Mouse (Mus musculus): ENCODE results near the gene Slc23a3. TPM values are rescaled to one million over a fixed set of nuclear protein-coding genes. Genes with fewer than 3 reads are reported as not detected.

Gene Slc23a3
- not detected in 2 replicates for polyA plus RNA-seq (2015; fragmentation: Nextera tagmentation; extraction: Ambion mirVana)

DNA sequence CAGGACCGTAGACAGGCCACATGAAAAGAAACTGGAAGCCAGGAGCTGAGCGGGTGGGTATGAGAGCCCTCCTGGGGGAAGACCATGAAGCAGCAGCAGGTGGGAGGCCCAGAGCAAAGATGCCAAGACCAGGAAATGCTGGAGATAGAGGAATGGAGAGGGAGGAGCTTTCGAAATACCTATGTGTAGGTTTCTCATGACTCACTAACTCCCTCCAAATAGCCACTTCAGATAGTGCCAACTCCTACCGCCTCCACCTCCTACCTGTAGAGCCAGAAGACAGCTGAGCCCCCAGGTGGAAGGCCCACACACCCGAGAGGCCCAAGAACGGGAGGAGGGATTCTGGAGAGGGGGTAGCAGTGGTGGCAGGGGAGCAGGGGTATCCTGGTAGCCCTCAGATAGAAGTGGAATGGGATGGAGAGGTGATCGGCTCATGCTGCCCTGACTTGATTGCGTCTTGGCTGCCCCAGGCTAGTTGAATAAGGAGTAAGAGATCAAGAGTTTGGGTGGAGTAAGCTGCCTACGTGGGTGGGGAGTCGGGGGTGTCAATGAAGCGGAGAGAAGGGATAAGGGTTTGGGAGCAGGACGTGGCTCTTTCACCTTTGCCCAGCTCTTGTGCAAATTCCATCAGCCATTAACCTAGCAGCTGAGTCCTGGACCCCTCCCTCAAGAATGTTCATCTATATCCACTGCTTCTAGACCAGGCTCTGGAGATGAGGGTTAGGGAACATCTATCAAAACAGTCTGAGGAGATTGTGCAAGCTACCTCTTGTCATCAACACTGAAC is at the start of gene Slc23a3:
Slc23a3 (minus strand) TSS at position 470 of the 787 bp plus-strand sequence.
- Histone ChIP-seq H3K4me2 (ENCODE audit: low read length) (no peak within 1 kb of the TSS), H3K4me1 (ENCODE audit: control insufficient read depth, insufficient read depth, low read length) (no peaks in the 10 kb centered on the region), H3K4me3 (ENCODE audit: low read depth, low read length) (no peak within 1 kb of the TSS), H3K27ac (ENCODE audit: low read length) (no peak within 1 kb of the TSS), H3K9me3 (replicated peaks; ENCODE audit: control insufficient read depth, low read length, poor library complexity, severe bottlenecking) (no peaks in the 10 kb centered on the region), H3K9ac (ENCODE audit: low read depth, low read length) (no peak within 1 kb of the TSS), H3K36me3 (ENCODE audit: control insufficient read depth, insufficient read depth, low read length) (peaks cover 21% of the 10 kb centered on the region), H3K27me3 (ENCODE audit: control insufficient read depth, insufficient read depth, low read depth, low read length) (no peaks in the 10 kb centered on the region)
- ATAC-seq, result no peak
- 68% methylated on average over 12 of the region's 12 CpGs for WGBS

DNA sequence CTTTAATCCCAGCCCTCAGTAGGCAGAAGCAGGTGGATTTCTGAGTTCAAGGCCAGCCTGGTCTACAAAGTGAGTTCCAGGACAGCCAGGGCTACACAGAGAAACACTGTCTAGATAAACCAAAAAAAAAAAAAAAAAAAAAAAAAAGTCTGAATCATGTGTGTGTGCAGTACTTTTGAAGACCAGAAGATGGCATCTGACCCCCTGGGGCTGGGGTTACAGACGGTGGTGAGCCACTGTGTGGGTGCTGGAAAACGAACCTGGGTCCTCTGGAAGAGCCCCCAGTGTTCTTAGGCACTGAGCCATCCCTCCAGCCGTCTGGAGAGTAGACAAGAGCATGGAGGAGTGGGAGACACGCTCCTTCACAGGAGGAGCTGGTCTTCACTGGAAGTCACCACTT is 48.5 kb upstream of the Slc23a3 start:
- H3K27ac ChIP-seq (ENCODE audit: low read length), result no peak overlapping the region
- H3K27me3 ChIP-seq (ENCODE audit: control insufficient read depth, insufficient read depth, low read depth, low read length), result no peaks in the 10 kb centered on the region
- no peak overlapping the region for H3K9ac ChIP-seq (ENCODE audit: low read depth, low read length)
- ATAC-seq, result no peak
- H3K9me3 ChIP-seq (replicated peaks; ENCODE audit: control insufficient read depth, low read length, poor library complexity, severe bottlenecking), result no peaks in the 10 kb centered on the region
- peaks cover 43% of the 10 kb centered on the region for H3K36me3 ChIP-seq (ENCODE audit: control insufficient read depth, insufficient read depth, low read length)
- no peak overlapping the region for H3K4me2 ChIP-seq (ENCODE audit: low read length)
- H3K4me3 ChIP-seq (ENCODE audit: low read depth, low read length), result no peak overlapping the region
- peaks cover 18% of the 10 kb centered on the region for H3K4me1 ChIP-seq (ENCODE audit: control insufficient read depth, insufficient read depth, low read length)
- WGBS, result 65% methylated on average over 4 of the region's 4 CpGs

DNA sequence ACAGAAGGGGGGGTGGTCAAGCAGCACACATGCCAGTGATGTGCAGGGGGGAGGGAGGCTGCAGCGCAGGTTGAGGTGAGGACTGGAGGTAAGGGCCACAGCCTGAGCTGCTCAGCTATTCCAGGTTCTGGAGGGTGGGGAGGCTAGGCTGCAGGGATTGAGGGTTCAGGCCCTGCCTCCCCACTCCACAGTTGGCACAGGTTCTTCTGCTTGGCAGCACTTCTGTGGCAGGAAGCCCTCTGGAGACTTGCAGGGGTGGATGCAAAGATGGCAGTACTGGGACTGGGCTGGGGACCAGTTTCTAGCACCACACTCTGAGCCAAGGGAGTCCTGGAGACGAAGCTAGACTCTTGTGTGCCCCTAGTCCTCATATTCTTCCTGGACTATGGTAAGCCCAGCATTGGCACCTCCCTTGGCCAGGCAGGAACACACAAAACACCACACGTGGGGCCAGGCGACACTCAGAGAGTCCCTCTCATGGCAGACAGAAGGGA is 47.7 kb upstream of the Slc23a3 start:
- Histone ChIP-seq H3K4me2 (ENCODE audit: low read length) (no peak overlapping the region), H3K27me3 (ENCODE audit: control insufficient read depth, insufficient read depth, low read depth, low read length) (no peaks in the 10 kb centered on the region), H3K36me3 (ENCODE audit: control insufficient read depth, insufficient read depth, low read length) (peaks cover 46% of the 10 kb centered on the region), H3K9me3 (replicated peaks; ENCODE audit: control insufficient read depth, low read length, poor library complexity, severe bottlenecking) (no peaks in the 10 kb centered on the region), H3K4me1 (ENCODE audit: control insufficient read depth, insufficient read depth, low read length) (peaks cover 18% of the 10 kb centered on the region), H3K9ac (ENCODE audit: low read depth, low read length) (no peak overlapping the region), H3K4me3 (ENCODE audit: low read depth, low read length) (no peak overlapping the region), H3K27ac (ENCODE audit: low read length) (no peak overlapping the region)
- WGBS, result 85% methylated on average over 4 of the region's 4 CpGs
- ATAC-seq, result no peak

DNA sequence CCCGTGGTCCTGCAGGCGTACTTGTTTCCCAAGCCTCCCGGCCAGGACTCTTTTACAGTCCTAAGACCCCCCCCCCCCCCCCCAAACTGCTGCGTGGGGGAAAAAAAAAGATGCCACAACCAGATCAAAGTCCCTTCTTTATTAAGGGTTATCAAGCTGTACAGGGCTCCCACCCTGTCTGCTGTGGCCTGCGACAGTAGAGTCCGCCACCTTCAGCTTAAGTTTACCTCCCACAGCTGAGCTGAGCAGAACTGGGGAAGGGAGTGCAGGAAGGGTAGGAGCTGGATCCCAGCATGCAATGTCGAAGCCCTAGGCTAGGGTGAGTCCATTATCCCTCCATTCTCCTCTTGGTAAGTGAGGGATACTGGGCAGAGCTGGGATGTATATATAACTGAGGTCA is 47.1 kb upstream of the Slc23a3 start:
- Histone ChIP-seq H3K4me1 (ENCODE audit: control insufficient read depth, insufficient read depth, low read length) (peaks cover 18% of the 10 kb centered on the region), H3K36me3 (ENCODE audit: control insufficient read depth, insufficient read depth, low read length) (peaks cover 42% of the 10 kb centered on the region), H3K27me3 (ENCODE audit: control insufficient read depth, insufficient read depth, low read depth, low read length) (no peaks in the 10 kb centered on the region), H3K27ac (ENCODE audit: low read length) (no peak overlapping the region), H3K4me2 (ENCODE audit: low read length) (peak overlapping the region; percentile 100), H3K9me3 (replicated peaks; ENCODE audit: control insufficient read depth, low read length, poor library complexity, severe bottlenecking) (no peaks in the 10 kb centered on the region), H3K4me3 (ENCODE audit: low read depth, low read length) (peak overlapping the region; percentile 61), H3K9ac (ENCODE audit: low read depth, low read length) (no peak overlapping the region)
- ATAC-seq, result peak; percentile 7; the same call in 1 of the 2 replicates
- 37% methylated on average over 7 of the region's 7 CpGs for WGBS

DNA sequence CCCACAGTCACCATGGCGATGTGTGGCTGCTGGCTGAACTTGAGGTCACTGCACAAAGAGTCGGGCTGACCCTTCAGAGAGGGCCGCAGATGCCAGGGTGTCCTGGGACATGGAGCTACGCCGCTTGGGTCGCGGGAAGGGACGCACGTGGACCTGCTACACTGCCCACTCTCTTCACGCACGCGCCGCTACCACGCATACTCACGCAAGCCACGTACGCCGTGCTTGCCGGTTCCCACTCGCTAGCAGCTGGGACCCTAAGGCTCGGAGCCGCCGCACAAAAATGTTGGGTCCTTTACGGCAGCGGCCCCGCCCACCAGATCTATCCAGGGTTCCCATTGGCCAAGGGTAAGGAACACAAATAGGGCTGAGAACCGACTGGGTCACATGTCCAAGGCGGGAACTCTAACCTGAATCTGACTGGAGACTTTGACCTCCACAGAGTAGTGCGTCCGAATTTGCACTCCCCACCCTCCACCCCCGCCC is 46.5 kb upstream of the Slc23a3 start, which contains the start of gene Abcb6:
Abcb6 (minus strand) TSS at position 288 of the 486 bp plus-strand sequence.
- Histone ChIP-seq H3K27me3 (ENCODE audit: control insufficient read depth, insufficient read depth, low read depth, low read length) (no peaks in the 10 kb centered on the region), H3K36me3 (ENCODE audit: control insufficient read depth, insufficient read depth, low read length) (peaks cover 43% of the 10 kb centered on the region), H3K4me1 (ENCODE audit: control insufficient read depth, insufficient read depth, low read length) (peaks cover 18% of the 10 kb centered on the region), H3K4me3 (ENCODE audit: low read depth, low read length) (peak within 1 kb of the TSS; percentile 61), H3K27ac (ENCODE audit: low read length) (peak within 1 kb of the TSS; percentile 45), H3K9me3 (replicated peaks; ENCODE audit: control insufficient read depth, low read length, poor library complexity, severe bottlenecking) (no peaks in the 10 kb centered on the region), H3K9ac (ENCODE audit: low read depth, low read length) (peak within 1 kb of the TSS; percentile 70), H3K4me2 (ENCODE audit: low read length) (peak within 1 kb of the TSS; percentile 100)
- WGBS, result 0% methylated on average over 31 of the region's 31 CpGs
- peak; percentile 95 for ATAC-seq

DNA sequence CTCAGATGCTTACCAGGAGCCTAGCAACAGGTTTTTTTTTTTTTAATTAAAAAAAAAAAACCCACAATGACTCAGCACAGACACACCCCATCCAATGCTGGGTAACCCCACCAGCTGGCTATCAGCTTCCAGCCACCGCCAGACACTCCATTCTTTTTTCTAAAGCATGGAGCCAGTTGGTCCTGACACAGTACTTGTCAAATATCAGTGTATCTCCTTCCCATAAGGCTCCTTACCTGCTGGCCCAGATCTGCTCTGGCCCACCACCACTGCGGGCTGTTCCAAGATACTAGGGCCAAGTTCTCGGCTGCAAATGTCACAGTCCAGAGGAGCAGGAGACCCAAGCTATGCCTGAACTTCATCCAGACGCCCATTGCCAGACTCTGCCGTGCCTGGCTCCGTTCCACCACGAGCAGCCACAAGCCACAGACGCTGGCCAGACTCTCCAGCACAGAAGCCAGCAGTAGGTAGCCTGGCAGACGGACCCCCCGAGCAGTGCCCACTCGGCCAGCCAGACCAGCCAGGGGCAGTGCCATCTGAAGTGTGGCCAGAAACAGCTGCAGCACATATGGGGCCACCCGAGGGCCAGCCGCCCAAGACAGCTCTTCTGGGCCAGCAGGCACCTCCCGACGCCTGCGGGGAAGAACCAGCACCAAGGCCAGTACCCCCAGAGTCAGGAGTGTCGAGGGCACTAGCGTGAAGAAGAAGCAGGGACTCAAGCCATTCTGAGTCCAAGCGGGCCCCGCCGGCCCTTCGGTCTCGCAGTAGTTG is 45.8 kb upstream of the Slc23a3 start:
- 9% methylated on average over 23 of the region's 23 CpGs for WGBS
- H3K4me1 ChIP-seq (ENCODE audit: control insufficient read depth, insufficient read depth, low read length), result peaks cover 18% of the 10 kb centered on the region
- no peaks in the 10 kb centered on the region for H3K9me3 ChIP-seq (replicated peaks; ENCODE audit: control insufficient read depth, low read length, poor library complexity, severe bottlenecking)
- H3K9ac ChIP-seq (ENCODE audit: low read depth, low read length), result peak overlapping the region; percentile 70
- H3K4me2 ChIP-seq (ENCODE audit: low read length), result peak overlapping the region; percentile 100
- peak overlapping the region; percentile 61 for H3K4me3 ChIP-seq (ENCODE audit: low read depth, low read length)
- peaks cover 38% of the 10 kb centered on the region for H3K36me3 ChIP-seq (ENCODE audit: control insufficient read depth, insufficient read depth, low read length)
- H3K27ac ChIP-seq (ENCODE audit: low read length), result peak overlapping the region; percentile 45
- H3K27me3 ChIP-seq (ENCODE audit: control insufficient read depth, insufficient read depth, low read depth, low read length), result no peaks in the 10 kb centered on the region
- peak; percentile 51; the same call in 1 of the 2 replicates for ATAC-seq

DNA sequence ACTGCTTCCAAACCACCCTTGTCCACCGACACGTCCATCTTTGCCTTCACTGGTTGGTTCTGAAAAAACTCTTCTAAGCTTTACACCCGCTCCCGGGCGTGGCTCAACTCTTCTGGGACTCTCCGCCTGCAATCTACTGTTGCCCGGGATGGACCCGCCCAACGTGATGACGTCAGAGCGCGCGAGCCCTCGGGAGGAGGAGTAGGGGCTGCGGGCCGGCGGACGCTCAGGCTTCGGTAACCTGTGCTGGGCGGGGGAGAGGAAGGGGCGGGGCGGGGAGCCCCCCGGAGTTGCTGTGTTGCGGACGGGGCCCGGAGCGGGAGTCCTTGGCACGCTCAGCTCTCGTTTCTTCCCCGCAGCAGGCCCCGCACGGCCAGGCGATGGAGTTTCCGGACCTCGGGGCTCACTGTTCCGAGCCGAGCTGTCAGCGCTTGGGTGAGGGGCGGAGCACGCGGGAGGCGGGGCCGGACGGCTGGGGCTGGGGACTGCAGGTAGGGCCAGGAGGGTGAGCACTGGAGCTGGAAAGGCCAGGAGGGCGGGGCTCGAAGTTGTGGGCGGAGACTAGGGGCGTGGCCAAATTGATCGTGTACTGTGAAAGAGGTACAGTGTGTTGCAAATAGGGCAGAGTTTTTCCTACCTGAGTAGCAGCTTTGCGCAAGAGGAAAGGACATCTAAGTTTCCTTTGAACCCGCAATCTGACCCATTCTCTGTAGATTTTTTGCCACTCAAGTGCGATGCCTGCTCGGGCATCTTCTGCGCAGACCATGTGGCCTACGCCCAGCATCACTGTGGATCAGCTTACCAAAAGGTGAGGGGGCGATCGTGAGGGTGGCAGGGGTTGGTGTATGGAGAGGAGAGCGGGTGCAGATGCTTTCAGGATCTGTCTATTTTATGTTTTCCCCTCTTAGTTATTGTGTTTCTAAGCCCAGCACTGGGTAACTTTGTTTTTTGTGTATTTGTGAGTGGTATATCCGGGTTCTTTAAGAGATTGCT is 35.1 kb upstream of the Slc23a3 start, which contains the start of gene Zfand2b:
Zfand2b (plus strand) TSS at position 175 of the 993 bp plus-strand sequence.
- WGBS, result under 1% methylated on average over 56 of the region's 59 CpGs
- no peaks in the 10 kb centered on the region; the same call in 1 of the 2 replicates for H3K27me3 ChIP-seq (ENCODE audit: control insufficient read depth, insufficient read depth, low read depth, low read length)
- peak within 1 kb of the TSS; percentile 85 for H3K4me2 ChIP-seq (ENCODE audit: low read length)
- peak within 1 kb of the TSS; percentile 91 for H3K9ac ChIP-seq (ENCODE audit: low read depth, low read length)
- peak within 1 kb of the TSS; percentile 82 for H3K4me3 ChIP-seq (ENCODE audit: low read depth, low read length)
- H3K27ac ChIP-seq (ENCODE audit: low read length), result peak within 1 kb of the TSS; percentile 90
- peaks cover 9% of the 10 kb centered on the region for H3K4me1 ChIP-seq (ENCODE audit: control insufficient read depth, insufficient read depth, low read length)
- peaks cover 23% of the 10 kb centered on the region for H3K36me3 ChIP-seq (ENCODE audit: control insufficient read depth, insufficient read depth, low read length)
- peak; percentile 96 for ATAC-seq
- H3K9me3 ChIP-seq (replicated peaks; ENCODE audit: control insufficient read depth, low read length, poor library complexity, severe bottlenecking), result no peaks in the 10 kb centered on the region

DNA sequence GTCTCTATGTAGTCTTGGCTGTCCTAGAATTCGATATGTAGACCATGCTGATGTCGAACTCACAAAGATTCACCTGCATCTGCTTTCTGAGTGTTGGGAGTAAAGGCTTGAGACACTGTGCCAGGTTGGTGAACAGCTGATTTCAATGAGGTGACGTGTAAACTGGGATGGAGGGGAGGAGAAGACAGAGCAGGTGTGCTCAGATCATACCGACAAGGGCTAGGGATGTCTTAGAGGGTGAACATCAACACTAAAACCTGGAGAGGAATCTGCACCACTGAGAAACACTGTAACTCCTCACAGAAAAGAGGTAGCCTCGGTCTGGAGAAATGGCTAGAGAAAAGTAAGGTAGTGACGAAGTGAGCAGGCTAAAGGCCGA is 34.4 kb upstream of the Slc23a3 start:
- Histone ChIP-seq H3K9me3 (replicated peaks; ENCODE audit: control insufficient read depth, low read length, poor library complexity, severe bottlenecking) (no peaks in the 10 kb centered on the region), H3K9ac (ENCODE audit: low read depth, low read length) (peak overlapping the region; percentile 91), H3K4me2 (ENCODE audit: low read length) (peak overlapping the region; percentile 85), H3K27ac (ENCODE audit: low read length) (peak overlapping the region; percentile 90), H3K36me3 (ENCODE audit: control insufficient read depth, insufficient read depth, low read length) (peaks cover 20% of the 10 kb centered on the region), H3K4me3 (ENCODE audit: low read depth, low read length) (peak overlapping the region; percentile 82), H3K4me1 (ENCODE audit: control insufficient read depth, insufficient read depth, low read length) (peaks cover 9% of the 10 kb centered on the region), H3K27me3 (ENCODE audit: control insufficient read depth, insufficient read depth, low read depth, low read length) (no peaks in the 10 kb centered on the region; the same call in 1 of the 2 replicates)
- WGBS, result 8% methylated on average over 7 of the region's 7 CpGs
- peak; percentile 73 for ATAC-seq
